In genomic region chr13:112043524-112044246, GRCm38 (mm10) we compare ENCODE assay signal across 21 mouse cellular contexts.
DNase-seq lines count a peak whose midpoint lies in the region; ATAC-seq and TF ChIP-seq lines count a peak whose summit lies in the region.
"Had no signal": no experiment of that assay in that cellular context is flagged by ENCODE, and none has a peak within 500 bp of the region (broad histone marks: within the 10 kb centered on the region; RNA-seq: fewer than 3 reads in every experiment).

No protein-coding gene starts in this region.

- H3K9ac ChIP-seq in heart, embryonic 12.5 days = no peak overlapping the region
- H3K9ac ChIP-seq in liver, embryonic 14.5 days (replicated peaks) = peak overlapping the region; percentile 58
- no peak overlapping the region for H3K9ac ChIP-seq in kidney, embryonic 14.5 days (ENCODE audit: low read depth, low read length)
- no peak overlapping the region for H3K9ac ChIP-seq in forebrain, embryonic 12.5 days
- H3K9ac ChIP-seq: forebrain, postnatal 0 days; heart, embryonic 13.5 days; limb, embryonic 15.5 days; midbrain, embryonic 13.5 days had no signal

- peak overlapping the region; percentile 29; the same call in 1 of the 2 replicates for H3K27ac ChIP-seq in heart, embryonic 12.5 days (ENCODE audit: poor library complexity, severe bottlenecking)
- H3K27ac ChIP-seq in liver, embryonic 14.5 days = peak overlapping the region; percentile 90
- H3K27ac ChIP-seq in kidney, embryonic 14.5 days (ENCODE audit: low read depth, low read length) = no peak overlapping the region
- H3K27ac ChIP-seq in forebrain, embryonic 12.5 days = no peak overlapping the region
- H3K27ac ChIP-seq: gastrocnemius, adult 2 months; heart, embryonic 13.5 days; hindbrain, embryonic 10.5 days; limb, embryonic 15.5 days; midbrain, embryonic 13.5 days had no signal

- peak; percentile 91 for TF ChIP-seq EP300 in liver, embryonic 14.5 days (IDR thresholded peaks at IDR 0.05; ENCODE audit: low read depth)

- no peak overlapping the region for H3K4me2 ChIP-seq in heart, embryonic 12.5 days
- H3K4me2 ChIP-seq in liver, embryonic 14.5 days (ENCODE audit: low read depth) = peak overlapping the region; percentile 59
- H3K4me2 ChIP-seq in kidney, embryonic 14.5 days (replicated peaks; ENCODE audit: low read depth, low read length) = no peak overlapping the region
- H3K4me2 ChIP-seq in forebrain, embryonic 12.5 days = no peak overlapping the region
- H3K4me2 ChIP-seq: heart, embryonic 13.5 days; limb, embryonic 15.5 days; midbrain, embryonic 13.5 days had no signal

- H3K4me3 ChIP-seq in heart, embryonic 12.5 days = no peak overlapping the region
- peak overlapping the region; percentile 7 to 13 for H3K4me3 ChIP-seq in liver, embryonic 14.5 days (ENCODE audit: insufficient read depth in 1 of 2, low read depth in 2 of 2, low read length in 2 of 2)
- no peak overlapping the region for H3K4me3 ChIP-seq in kidney, embryonic 14.5 days (ENCODE audit: low read length)
- no peak overlapping the region for H3K4me3 ChIP-seq in forebrain, embryonic 12.5 days (replicated peaks)
- H3K4me3 ChIP-seq: gastrocnemius, adult 2 months; heart, embryonic 13.5 days; hindbrain, embryonic 10.5 days; limb, embryonic 15.5 days; midbrain, embryonic 13.5 days had no signal

- H3K9me3 ChIP-seq in heart, embryonic 12.5 days (replicated peaks) = no peaks in the 10 kb centered on the region
- no peaks in the 10 kb centered on the region for H3K9me3 ChIP-seq in liver, embryonic 14.5 days (ENCODE audit: control insufficient read depth, low read length)
- H3K9me3 ChIP-seq in kidney, embryonic 14.5 days (ENCODE audit: control insufficient read depth, low read length) = no peaks in the 10 kb centered on the region
- no peaks in the 10 kb centered on the region for H3K9me3 ChIP-seq in forebrain, embryonic 12.5 days
- H3K9me3 ChIP-seq: hindbrain, embryonic 10.5 days; limb, embryonic 15.5 days; midbrain, embryonic 13.5 days had no signal

- H3K27me3 ChIP-seq in heart, embryonic 12.5 days (replicated peaks) = no peaks in the 10 kb centered on the region
- no peaks in the 10 kb centered on the region for H3K27me3 ChIP-seq in liver, embryonic 14.5 days (ENCODE audit: control insufficient read depth, insufficient read depth, low read length)
- H3K27me3 ChIP-seq in kidney, embryonic 14.5 days (ENCODE audit: control insufficient read depth, insufficient read depth, low read length) = no peaks in the 10 kb centered on the region
- no peaks in the 10 kb centered on the region for H3K27me3 ChIP-seq in forebrain, embryonic 12.5 days
- H3K27me3 ChIP-seq: heart, embryonic 13.5 days; limb, embryonic 15.5 days; midbrain, embryonic 13.5 days; Patski had no signal

- 90% methylated on average over 13 of the region's 13 CpGs for WGBS in heart, embryonic 12.5 days
- 85% methylated on average over 13 of the region's 13 CpGs for WGBS in liver, embryonic 14.5 days (ENCODE audit: insufficient replicate concordance)
- WGBS in kidney, embryonic 14.5 days = 95% methylated on average over 13 of the region's 13 CpGs
- WGBS in forebrain, embryonic 12.5 days = 97% methylated on average over 13 of the region's 13 CpGs

- DNase-seq in heart, adult 9 months (ENCODE audit: low spot score in 2 of 2) = no peak
- peak; percentile 76 to 86 (median 85) for DNase-seq in liver, embryonic 14.5 days (ENCODE audit: low read depth in 3 of 3, low spot score in 3 of 3)
- DNase-seq in spleen, postnatal 36 days (ENCODE audit: low spot score in 2 of 2) = peak; percentile 43 to 68
- no peak for DNase-seq in urinary bladder, postnatal 10 days (ENCODE audit: low spot score)
- DNase-seq: B cell, adult 2 months; cerebellum, adult 9-10 months; forebrain, postnatal 0 days; gastrocnemius, adult 2 months; kidney, postnatal 10 days; right cerebral cortex, postnatal 25 days; thymus, postnatal 25 days had no signal

- no peak for TF ChIP-seq CTCF in liver, embryonic 14.5 days (IDR thresholded peaks at IDR 0.05; ENCODE audit: low read depth)

- no peaks in the 10 kb centered on the region for H3K36me3 ChIP-seq in heart, embryonic 12.5 days
- H3K36me3 ChIP-seq in liver, embryonic 14.5 days (replicated peaks; ENCODE audit: control insufficient read depth, insufficient read depth, low read depth) = no peaks in the 10 kb centered on the region
- no peaks in the 10 kb centered on the region for H3K36me3 ChIP-seq in kidney, embryonic 14.5 days (ENCODE audit: control insufficient read depth, insufficient read depth, low read length)
- H3K36me3 ChIP-seq in forebrain, embryonic 12.5 days (replicated peaks) = no peaks in the 10 kb centered on the region
- H3K36me3 ChIP-seq: heart, embryonic 13.5 days; hindbrain, embryonic 10.5 days; limb, embryonic 15.5 days; midbrain, embryonic 13.5 days had no signal

- peaks cover 6% of the 10 kb centered on the region for H3K4me1 ChIP-seq in heart, embryonic 12.5 days (replicated peaks)
- peaks cover 54 to 56% of the 10 kb centered on the region in 2 experiments for H3K4me1 ChIP-seq in liver, embryonic 14.5 days (replicated peaks; ENCODE audit: control insufficient read depth in 2 of 2, insufficient read depth in 2 of 2, low read length in 1 of 2)
- H3K4me1 ChIP-seq in kidney, embryonic 14.5 days (ENCODE audit: control insufficient read depth, insufficient read depth, low read length) = peaks cover 9% of the 10 kb centered on the region; the same call in 1 of the 2 replicates
- no peaks in the 10 kb centered on the region for H3K4me1 ChIP-seq in forebrain, embryonic 12.5 days
- H3K4me1 ChIP-seq: midbrain, embryonic 13.5 days had no signal

- ATAC-seq in heart, embryonic 12.5 days (ENCODE audit: insufficient number of reproducible peaks, low FRiP score) = peak; percentile 78
- ATAC-seq in erythroid progenitor cell, adult 5-6 weeks (replicated peaks; ENCODE audit: low FRiP score, poor library complexity, severe bottlenecking) = peak; percentile 86
- peak; percentile 86 for ATAC-seq in liver, embryonic 14.5 days (ENCODE audit: insufficient read depth)
- ATAC-seq in kidney, embryonic 14.5 days (ENCODE audit: low FRiP score, low TSS enrichment) = no peak
- ATAC-seq in forebrain, embryonic 12.5 days (ENCODE audit: low FRiP score) = no peak
- ATAC-seq: forebrain, postnatal 0 days; inflammation-experienced regulatory T-cells, adult 6 months; midbrain, embryonic 13.5 days; Patski had no signal

Comparison
In these comparisons a context has a peak if more than half of its experiments do, and no peak if none do; other contexts are left out.
1. ATAC-seq: peak in heart, embryonic 12.5 days (single experiment), erythroid progenitor cell, adult 5-6 weeks (single experiment) and liver, embryonic 14.5 days (single experiment); none in kidney, embryonic 14.5 days (single experiment) and forebrain, embryonic 12.5 days (single experiment).
2. H3K27ac ChIP-seq: peak in heart, embryonic 12.5 days (single experiment) and liver, embryonic 14.5 days (single experiment); none in kidney, embryonic 14.5 days (single experiment) and forebrain, embryonic 12.5 days (single experiment).
3. H3K4me3 ChIP-seq: peak in liver, embryonic 14.5 days (2 of 2); none in heart, embryonic 12.5 days (single experiment), kidney, embryonic 14.5 days (single experiment) and forebrain, embryonic 12.5 days (single experiment).
4. DNase-seq: peak in liver, embryonic 14.5 days (3 of 3) and spleen, postnatal 36 days (2 of 2); none in heart, adult 9 months (0 of 2) and urinary bladder, postnatal 10 days (single experiment).